Mouse (Mus musculus) lung, embryonic 15.5 days (tissue): ENCODE measurements around the gene Synm. TPM values are rescaled to one million over a fixed set of nuclear protein-coding genes. Genes with fewer than 3 reads are reported as not detected.
A peak's percentile ranks its signal among the peaks of the same experiment; 100 is the strongest.

ENCODE experiments used
- ATAC-seq: fragments of 200-750 bp; cut with Nextera tagmentation; 2 replicates; pipeline ENCODE4 v1.8.0; 2017; ENCODE audit warnings: moderate number of reproducible peaks, borderline replicate concordance; ENCODE audit not compliant: low FRiP score, low TSS enrichment; ENCODE audit errors: extremely low read depth
- H3K27ac ChIP-seq: fragments of 300-500 bp; sonication (generic); 2 replicates; pipeline ENCODE4 v1.5.1; 2015; ENCODE audit warnings: moderate library complexity, mild to moderate bottlenecking, inconsistent platforms
- H3K27me3 ChIP-seq: fragments of 300-500 bp; sonication (generic); 2 replicates; pipeline ENCODE4 v1.6.1; 2015; ENCODE audit warnings: inconsistent platforms
- H3K36me3 ChIP-seq: fragments of 300-500 bp; sonication (generic); 2 replicates; pipeline ENCODE4 v1.6.1; 2015; ENCODE audit warnings: inconsistent platforms
- H3K4me1 ChIP-seq: fragments of 300-500 bp; sonication (generic); 2 replicates; pipeline ENCODE4 v1.6.1; 2015; ENCODE audit warnings: inconsistent platforms
- H3K4me2 ChIP-seq: fragments of 300-500 bp; sonication (generic); 2 replicates; pipeline ENCODE4 v1.6.1; 2015; ENCODE audit warnings: inconsistent platforms, mild to moderate bottlenecking, moderate library complexity
- H3K4me3 ChIP-seq: fragments of 300-500 bp; sonication (generic); 2 replicates; pipeline ENCODE4 v1.5.1; 2015; ENCODE audit warnings: mild to moderate bottlenecking, inconsistent platforms
- H3K9ac ChIP-seq: fragments of 300-500 bp; sonication (generic); 2 replicates; pipeline ENCODE4 v1.6.1; 2015; ENCODE audit warnings: inconsistent platforms
- H3K9me3 ChIP-seq: fragments of 300-500 bp; sonication (generic); 2 replicates; pipeline ENCODE4 v1.6.1; 2016; ENCODE audit warnings: inconsistent platforms
- WGBS: fragments of 180-500 bp; shearing (Covaris S2); methylation state at CpG from one replicate; pipeline ENCODE4 v1.1.7; 2015; 5-methylcytosine and 5-hydroxymethylcytosine counted together
- polyA plus RNA-seq: library from polyadenylated mRNA; unstranded; fragments of >200 nt; fragmentation: Nextera tagmentation; extraction: Ambion mirVana; gene quantifications from 2 replicates; pipeline ENCODE4 v1.2.1, GENCODE M21; 2015

The Synm gene
- polyA plus RNA-seq, 1 experiment from 2014 or later, result 12.7 TPM

- H3K27me3 ChIP-seq, result no peaks in the 10 kb centered on the region
- no peaks in the 10 kb centered on the region for H3K36me3 ChIP-seq
- peaks cover 10% of the 10 kb centered on the region for H3K4me1 ChIP-seq
- 0 out of 2 replicates have a peak overlapping the region, but pooled peaks have one; percentile 44 for H3K27ac ChIP-seq
- no peak overlapping the region; the same call in 1 of the 2 replicates for H3K4me2 ChIP-seq
- H3K9ac ChIP-seq, result no peak overlapping the region
- ATAC-seq, result no peak
- WGBS, result 42% methylated on average over 12 of the region's 12 CpGs
- no peak overlapping the region for H3K4me3 ChIP-seq
- no peaks in the 10 kb centered on the region for H3K9me3 ChIP-seq
Observed at GRCm38 (mm10) chr7:67776636-67777305, 17.2 kb upstream of the Synm start.

- Histone ChIP-seq H3K4me1 (peaks cover 16% of the 10 kb centered on the region), H3K4me3 (no peak overlapping the region), H3K9ac (no peak overlapping the region), H3K4me2 (no peak overlapping the region), H3K36me3 (no peaks in the 10 kb centered on the region), H3K27me3 (no peaks in the 10 kb centered on the region), H3K9me3 (no peaks in the 10 kb centered on the region), H3K27ac (peak overlapping the region; percentile 51; the same call in 1 of the 2 replicates)
- WGBS, result 35% methylated on average over 3 of the region's 3 CpGs
- ATAC-seq, result peak; percentile 62; the same call in 1 of the 2 replicates
Observed at GRCm38 (mm10) chr7:67775623-67776022, 16.1 kb upstream of the Synm start.

GRCm38 (mm10) chr7:67772231-67772630, 12.7 kb upstream of the Synm start:
- Histone ChIP-seq H3K9me3 (no peaks in the 10 kb centered on the region), H3K36me3 (no peaks in the 10 kb centered on the region), H3K27ac (no peak overlapping the region), H3K27me3 (no peaks in the 10 kb centered on the region), H3K9ac (no peak overlapping the region), H3K4me3 (no peak overlapping the region), H3K4me1 (peaks cover 15% of the 10 kb centered on the region), H3K4me2 (no peak overlapping the region)
- 88% methylated on average over 9 of the region's 9 CpGs for WGBS
- no peak for ATAC-seq

- no peak for ATAC-seq
- Histone ChIP-seq H3K36me3 (no peaks in the 10 kb centered on the region), H3K9ac (no peak overlapping the region), H3K4me1 (peaks cover 6% of the 10 kb centered on the region; the same call in 1 of the 2 replicates), H3K4me3 (no peak overlapping the region), H3K27me3 (no peaks in the 10 kb centered on the region), H3K9me3 (no peaks in the 10 kb centered on the region), H3K4me2 (no peak overlapping the region), H3K27ac (no peak overlapping the region)
- WGBS, result 88% methylated on average over 5 of the region's 5 CpGs
Observed at GRCm38 (mm10) chr7:67769487-67769886, 9.9 kb upstream of the Synm start.

- H3K4me1 ChIP-seq, result peaks cover 6% of the 10 kb centered on the region; the same call in 1 of the 2 replicates
- no peak overlapping the region for H3K27ac ChIP-seq
- WGBS, result 42% methylated on average over 3 of the region's 3 CpGs
- H3K36me3 ChIP-seq, result no peaks in the 10 kb centered on the region
- no peaks in the 10 kb centered on the region for H3K27me3 ChIP-seq
- no peak for ATAC-seq
- H3K9ac ChIP-seq, result no peak overlapping the region
- H3K4me2 ChIP-seq, result no peak overlapping the region
- H3K4me3 ChIP-seq, result no peak overlapping the region
- no peaks in the 10 kb centered on the region for H3K9me3 ChIP-seq
Observed at GRCm38 (mm10) chr7:67768125-67768524, 8.6 kb upstream of the Synm start.

GRCm38 (mm10) chr7:67763625-67764024, 4.1 kb upstream of the Synm start:
- WGBS, result 37% methylated on average over 3 of the region's 3 CpGs
- Histone ChIP-seq H3K4me1 (peaks cover 2% of the 10 kb centered on the region), H3K9ac (no peak overlapping the region), H3K9me3 (no peaks in the 10 kb centered on the region), H3K4me2 (no peak overlapping the region), H3K36me3 (no peaks in the 10 kb centered on the region), H3K4me3 (no peak overlapping the region), H3K27ac (no peak overlapping the region), H3K27me3 (peaks cover 10% of the 10 kb centered on the region; the same call in 1 of the 2 replicates)
- no peak for ATAC-seq

GRCm38 (mm10) chr7:67758858-67759628, 499 bp downstream of the Synm start:
- no peaks in the 10 kb centered on the region for H3K9me3 ChIP-seq
- H3K27ac ChIP-seq, result peak overlapping the region; percentile 62
- H3K27me3 ChIP-seq, result peaks cover 10% of the 10 kb centered on the region
- peak overlapping the region; percentile 53 for H3K4me3 ChIP-seq
- H3K4me2 ChIP-seq, result peak overlapping the region; percentile 93
- peak overlapping the region; percentile 54 for H3K9ac ChIP-seq
- peak; percentile 76 for ATAC-seq
- WGBS, result under 1% methylated on average over 91 of the region's 92 CpGs
- H3K36me3 ChIP-seq, result no peaks in the 10 kb centered on the region
- H3K4me1 ChIP-seq, result peaks cover 15% of the 10 kb centered on the region

- peak overlapping the region; percentile 62; the same call in 1 of the 2 replicates for H3K27ac ChIP-seq
- H3K9me3 ChIP-seq, result no peaks in the 10 kb centered on the region
- ATAC-seq, result no peak; the same call in 1 of the 2 replicates
- H3K4me3 ChIP-seq, result peak overlapping the region; percentile 53
- H3K36me3 ChIP-seq, result no peaks in the 10 kb centered on the region
- H3K27me3 ChIP-seq, result peaks cover 10% of the 10 kb centered on the region
- H3K9ac ChIP-seq, result peak overlapping the region; percentile 54
- H3K4me1 ChIP-seq, result peaks cover 15% of the 10 kb centered on the region
- H3K4me2 ChIP-seq, result peak overlapping the region; percentile 93
- WGBS, result 2% methylated on average over 19 of the region's 19 CpGs
Observed at GRCm38 (mm10) chr7:67758506-67758857, 1.1 kb downstream of the Synm start.

- no peak overlapping the region for H3K4me2 ChIP-seq
- ATAC-seq, result no peak
Observed at GRCm38 (mm10) chr7:67756636-67757035, 2.9 kb downstream of the Synm start.

GRCm38 (mm10) chr7:67755366-67755765, 4.2 kb downstream of the Synm start:
- no peaks in the 10 kb centered on the region for H3K36me3 ChIP-seq
- ATAC-seq, result no peak
- H3K27ac ChIP-seq, result no peak overlapping the region
- no peak overlapping the region for H3K9ac ChIP-seq
- H3K4me3 ChIP-seq, result no peak overlapping the region
- peaks cover 2% of the 10 kb centered on the region; the same call in 1 of the 2 replicates for H3K27me3 ChIP-seq
- no peaks in the 10 kb centered on the region for H3K9me3 ChIP-seq
- 73% methylated on average over 7 of the region's 7 CpGs for WGBS
- H3K4me1 ChIP-seq, result peaks cover 15% of the 10 kb centered on the region
- no peak overlapping the region for H3K4me2 ChIP-seq

More at GRCm38 (mm10) chr7:67756636-67757035, 2.9 kb downstream of the Synm start:
- Histone ChIP-seq H3K4me3 (no peak overlapping the region), H3K27me3 (peaks cover 10% of the 10 kb centered on the region), H3K4me1 (peaks cover 15% of the 10 kb centered on the region), H3K36me3 (no peaks in the 10 kb centered on the region), H3K9me3 (no peaks in the 10 kb centered on the region), H3K27ac (no peak overlapping the region), H3K9ac (no peak overlapping the region)
- 79% methylated on average over 5 of the region's 5 CpGs for WGBS

- 54% methylated on average over 11 of the region's 11 CpGs for WGBS
- no peak for ATAC-seq
- Histone ChIP-seq H3K27me3 (no peaks in the 10 kb centered on the region; the same call in 1 of the 2 replicates), H3K9me3 (no peaks in the 10 kb centered on the region), H3K4me1 (peaks cover 15% of the 10 kb centered on the region), H3K9ac (no peak overlapping the region), H3K4me3 (no peak overlapping the region), H3K27ac (no peak overlapping the region), H3K4me2 (no peak overlapping the region), H3K36me3 (no peaks in the 10 kb centered on the region)
Observed at GRCm38 (mm10) chr7:67754606-67755005, 4.9 kb downstream of the Synm start.
